Mouse (Mus musculus): ENCODE data around the gene Itgb2. TPM values are rescaled to one million over a fixed set of nuclear protein-coding genes. Genes with fewer than 3 reads are reported as not detected.

Itgb2 gene
- polyA plus RNA-seq, 1 experiment from 2014 or later: 6.9 TPM

- Histone ChIP-seq H3K4me1 (no peaks in the 10 kb centered on the region), H3K9me3 (no peaks in the 10 kb centered on the region), H3K4me2 (no peak overlapping the region), H3K9ac (no peak overlapping the region), H3K4me3 (replicated peaks) (no peak overlapping the region), H3K27me3 (replicated peaks) (no peaks in the 10 kb centered on the region), H3K36me3 (no peaks in the 10 kb centered on the region), H3K27ac (no peak overlapping the region)
- ATAC-seq (ENCODE audit: insufficient read depth, low FRiP score, low read depth): no peak
- WGBS: 88% methylated on average over 11 of the region's 11 CpGs
These were observed 30.0 kb downstream of the Itgb2 start for GRCm38 (mm10) chr10:77560090-77560489.

- Histone ChIP-seq H3K4me2 (no peak overlapping the region), H3K4me1 (no peaks in the 10 kb centered on the region), H3K4me3 (replicated peaks) (no peak overlapping the region), H3K36me3 (no peaks in the 10 kb centered on the region), H3K9ac (no peak overlapping the region), H3K27ac (no peak overlapping the region), H3K9me3 (no peaks in the 10 kb centered on the region), H3K27me3 (replicated peaks) (no peaks in the 10 kb centered on the region)
- 85% methylated on average over 9 of the region's 9 CpGs for WGBS
- ATAC-seq (ENCODE audit: insufficient read depth, low FRiP score, low read depth): no peak
These were observed 30.8 kb downstream of the Itgb2 start for GRCm38 (mm10) chr10:77560830-77561229.

GRCm38 (mm10) chr10:77561508-77561907, 31.5 kb downstream of the Itgb2 start:
- no peaks in the 10 kb centered on the region for H3K4me1 ChIP-seq
- H3K4me3 ChIP-seq (replicated peaks): no peak overlapping the region
- H3K9me3 ChIP-seq: no peaks in the 10 kb centered on the region
- H3K27me3 ChIP-seq (replicated peaks): no peaks in the 10 kb centered on the region
- no peak overlapping the region for H3K9ac ChIP-seq
- 70% methylated on average over 2 of the region's 2 CpGs for WGBS
- no peak overlapping the region for H3K4me2 ChIP-seq
- no peak overlapping the region for H3K27ac ChIP-seq
- no peaks in the 10 kb centered on the region for H3K36me3 ChIP-seq
- ATAC-seq (ENCODE audit: insufficient read depth, low FRiP score, low read depth): no peak

- no peaks in the 10 kb centered on the region for H3K36me3 ChIP-seq
- H3K4me3 ChIP-seq (replicated peaks): no peak overlapping the region
- peaks cover 3% of the 10 kb centered on the region; the same call in 1 of the 2 replicates for H3K4me1 ChIP-seq
- no peaks in the 10 kb centered on the region for H3K27me3 ChIP-seq (replicated peaks)
- H3K4me2 ChIP-seq: no peak overlapping the region
- 76% methylated on average over 8 of the region's 8 CpGs for WGBS
- H3K9me3 ChIP-seq: no peaks in the 10 kb centered on the region
- no peak for ATAC-seq (ENCODE audit: insufficient read depth, low FRiP score, low read depth)
- H3K27ac ChIP-seq: no peak overlapping the region
- H3K9ac ChIP-seq: no peak overlapping the region
These were observed 35.0 kb downstream of the Itgb2 start for GRCm38 (mm10) chr10:77565005-77565404.

- Histone ChIP-seq H3K4me2 (no peak overlapping the region), H3K4me1 (peaks cover 3% of the 10 kb centered on the region; the same call in 1 of the 2 replicates), H3K4me3 (replicated peaks) (no peak overlapping the region), H3K9ac (no peak overlapping the region), H3K27me3 (replicated peaks) (no peaks in the 10 kb centered on the region), H3K9me3 (no peaks in the 10 kb centered on the region), H3K27ac (no peak overlapping the region), H3K36me3 (no peaks in the 10 kb centered on the region)
- ATAC-seq (ENCODE audit: insufficient read depth, low FRiP score, low read depth): no peak
- 39% methylated on average over 8 of the region's 8 CpGs for WGBS
These were observed 36.6 kb downstream of the Itgb2 start for GRCm38 (mm10) chr10:77566651-77567050.

- 35% methylated on average over 7 of the region's 7 CpGs for WGBS
- Histone ChIP-seq H3K9me3 (no peaks in the 10 kb centered on the region), H3K4me2 (peak overlapping the region; percentile 38), H3K27me3 (replicated peaks) (no peaks in the 10 kb centered on the region), H3K4me1 (peaks cover 3% of the 10 kb centered on the region; the same call in 1 of the 2 replicates), H3K4me3 (replicated peaks) (no peak overlapping the region), H3K9ac (no peak overlapping the region), H3K36me3 (no peaks in the 10 kb centered on the region), H3K27ac (peak overlapping the region; percentile 88)
- ATAC-seq (ENCODE audit: insufficient read depth, low FRiP score, low read depth): 0 out of 2 replicates have a peak, but pooled peaks have one; percentile 3
These were observed 39.4 kb downstream of the Itgb2 start for GRCm38 (mm10) chr10:77569481-77569880.

- peaks cover 3% of the 10 kb centered on the region; the same call in 1 of the 2 replicates for H3K4me1 ChIP-seq
- H3K9me3 ChIP-seq: no peaks in the 10 kb centered on the region
- peak overlapping the region; percentile 88 for H3K27ac ChIP-seq
- WGBS: 35% methylated on average over 6 of the region's 6 CpGs
- peak overlapping the region; percentile 38; the same call in 1 of the 2 replicates for H3K4me2 ChIP-seq
- H3K4me3 ChIP-seq (replicated peaks): no peak overlapping the region
- no peaks in the 10 kb centered on the region for H3K36me3 ChIP-seq
- ATAC-seq (ENCODE audit: insufficient read depth, low FRiP score, low read depth): peak; percentile 71
- no peaks in the 10 kb centered on the region for H3K27me3 ChIP-seq (replicated peaks)
- no peak overlapping the region for H3K9ac ChIP-seq
These were observed 40.1 kb downstream of the Itgb2 start for GRCm38 (mm10) chr10:77569973-77570658.

- ATAC-seq (ENCODE audit: insufficient read depth, low FRiP score, low read depth): no peak
- no peak overlapping the region for H3K9ac ChIP-seq
These were observed 42.2 kb downstream of the Itgb2 start for GRCm38 (mm10) chr10:77572225-77572624.

GRCm38 (mm10) chr10:77573162-77573561, 43.1 kb downstream of the Itgb2 start:
- Histone ChIP-seq H3K36me3 (no peaks in the 10 kb centered on the region), H3K27ac (0 out of 2 replicates have a peak overlapping the region, but pooled peaks have one; percentile 37), H3K27me3 (replicated peaks) (no peaks in the 10 kb centered on the region), H3K4me1 (peaks cover 3% of the 10 kb centered on the region; the same call in 1 of the 2 replicates), H3K9ac (no peak overlapping the region), H3K4me2 (no peak overlapping the region), H3K4me3 (replicated peaks) (no peak overlapping the region), H3K9me3 (no peaks in the 10 kb centered on the region)
- ATAC-seq (ENCODE audit: insufficient read depth, low FRiP score, low read depth): no peak
- 75% methylated on average over 1 of the region's 1 CpGs for WGBS

More at GRCm38 (mm10) chr10:77572225-77572624, 42.2 kb downstream of the Itgb2 start:
- Histone ChIP-seq H3K36me3 (no peaks in the 10 kb centered on the region), H3K4me3 (replicated peaks) (no peak overlapping the region), H3K27ac (peak overlapping the region; percentile 37), H3K27me3 (replicated peaks) (no peaks in the 10 kb centered on the region), H3K9me3 (no peaks in the 10 kb centered on the region), H3K4me1 (peaks cover 3% of the 10 kb centered on the region; the same call in 1 of the 2 replicates), H3K4me2 (no peak overlapping the region)
- 15% methylated on average over 3 of the region's 3 CpGs for WGBS

- Histone ChIP-seq H3K4me2 (no peak overlapping the region), H3K27me3 (replicated peaks) (no peaks in the 10 kb centered on the region), H3K9me3 (no peaks in the 10 kb centered on the region), H3K9ac (no peak overlapping the region), H3K4me1 (peaks cover 28% of the 10 kb centered on the region), H3K4me3 (replicated peaks) (no peak overlapping the region), H3K27ac (0 out of 2 replicates have a peak overlapping the region, but pooled peaks have one; percentile 22), H3K36me3 (no peaks in the 10 kb centered on the region)
- no peak for ATAC-seq (ENCODE audit: insufficient read depth, low FRiP score, low read depth)
- 58% methylated on average over 10 of the region's 10 CpGs for WGBS
These were observed 50.2 kb downstream of the Itgb2 start for GRCm38 (mm10) chr10:77580027-77580920.

GRCm38 (mm10) chr10:77581023-77581407, 51.0 kb downstream of the Itgb2 start:
- 4% methylated on average over 8 of the region's 8 CpGs for WGBS
- Histone ChIP-seq H3K9ac (peak overlapping the region; percentile 24; the same call in 1 of the 2 replicates), H3K27ac (peak overlapping the region; percentile 83), H3K36me3 (no peaks in the 10 kb centered on the region), H3K4me1 (peaks cover 28% of the 10 kb centered on the region), H3K4me2 (peak overlapping the region; percentile 65), H3K9me3 (no peaks in the 10 kb centered on the region), H3K4me3 (replicated peaks) (peak overlapping the region; percentile 84), H3K27me3 (replicated peaks) (no peaks in the 10 kb centered on the region)
- 0 out of 2 replicates have a peak, but pooled peaks have one; percentile 4 for ATAC-seq (ENCODE audit: insufficient read depth, low FRiP score, low read depth)
